Mouse (Mus musculus) hindbrain, postnatal 0 days (tissue): ENCODE data around the gene Gm20388. TPM values are rescaled to one million over a fixed set of nuclear protein-coding genes. Genes with fewer than 3 reads are reported as not detected.

Experiments used
- ATAC-seq: fragments of 200-750 bp; cut with Nextera tagmentation; 2 replicates; pipeline ENCODE4 v1.8.0; 2017; ENCODE audit warnings: mild to moderate bottlenecking, moderate TSS enrichment, moderate library complexity
- DNase-seq: peaks from one replicate; pipeline ENCODE4 v3.0.0-alpha.2; 2015; ENCODE audit warnings: low spot score
- H3K27ac ChIP-seq: fragments of 300-500 bp; sonication (generic); 2 replicates; pipeline ENCODE4 v1.5.1; 2014; ENCODE audit warnings: mild to moderate bottlenecking
- H3K27me3 ChIP-seq: fragments of 300-500 bp; sonication (generic); 2 replicates; pipeline ENCODE4 v1.6.1; 2014; ENCODE audit warnings: low read length, mixed read lengths; ENCODE audit not compliant: insufficient read depth
- H3K36me3 ChIP-seq: fragments of 300-500 bp; sonication (generic); 2 replicates; pipeline ENCODE4 v1.6.1; 2014; ENCODE audit warnings: low read length, mixed read lengths; ENCODE audit not compliant: insufficient read depth
- H3K4me1 ChIP-seq: fragments of 300-500 bp; sonication (generic); 2 replicates; pipeline ENCODE4 v1.6.1; 2014; ENCODE audit warnings: antibody characterized with exemption, low read length, mixed read lengths; ENCODE audit not compliant: insufficient read depth
- H3K4me2 ChIP-seq: fragments of 300-500 bp; sonication (generic); 2 replicates; pipeline ENCODE4 v1.6.1; 2014; ENCODE audit warnings: low read depth, mild to moderate bottlenecking, low read length, moderate library complexity, mixed read lengths
- H3K4me3 ChIP-seq: fragments of 300-500 bp; sonication (generic); 2 replicates; pipeline ENCODE4 v1.5.1; 2014; ENCODE audit warnings: low read length
- H3K9ac ChIP-seq: fragments of 300-500 bp; sonication (generic); replicated peaks from 2 replicates; pipeline ENCODE4 v1.6.1; 2014; ENCODE audit warnings: mild to moderate bottlenecking, low read length, moderate library complexity, mixed read lengths
- H3K9me3 ChIP-seq: fragments of 300-500 bp; sonication (generic); 2 replicates; pipeline ENCODE4 v1.6.1; 2016; ENCODE audit warnings: low read length, mixed read lengths
- CTCF ChIP-seq: IDR thresholded peaks from 2 replicates; pipeline ENCODE4 v1.5.1; 2016; ENCODE audit warnings: antibody characterized with exemption, control low read depth, low read depth
- WGBS: fragments of 180-500 bp; shearing (Covaris S2); extraction: QIAGEN DNeasy Blood & Tissue Kit; methylation state at CpG from one replicate; pipeline ENCODE4 v1.1.7; 2014; 5-methylcytosine and 5-hydroxymethylcytosine counted together
- polyA plus RNA-seq: library from polyadenylated mRNA; unstranded; fragments of >200 nt; fragmentation: Nextera tagmentation; extraction: Ambion mirVana; gene quantifications from 2 replicates; pipeline ENCODE4 v1.2.1, GENCODE M21; 2015
- total RNA-seq: library from RNA; depleted of rRNA; stranded (reverse); fragments of >200 nt; gene quantifications from 2 replicates; pipeline ENCODE4 v1.2.3, GENCODE M21; 2014

Gm20388 gene
- total and polyA plus RNA-seq, 2 experiments from 2014 or later = 71.3 TPM; not detected in 1

GRCm38 (mm10) chr8:123000311-123000710 is 3089.7 kb downstream of the Gm20388 start:
- ATAC-seq = no peak
- H3K4me1 ChIP-seq = no peaks in the 10 kb centered on the region
- H3K27me3 ChIP-seq = no peaks in the 10 kb centered on the region
- no peak overlapping the region for H3K9ac ChIP-seq
- 66% methylated on average over 2 of the region's 2 CpGs for WGBS
- no peaks in the 10 kb centered on the region for H3K9me3 ChIP-seq
- H3K36me3 ChIP-seq = no peaks in the 10 kb centered on the region
- no peak overlapping the region for H3K4me2 ChIP-seq
- no peak for DNase-seq
- no peak overlapping the region for H3K27ac ChIP-seq
- no peak overlapping the region for H3K4me3 ChIP-seq
- TF ChIP-seq CTCF = no peak

DNA sequence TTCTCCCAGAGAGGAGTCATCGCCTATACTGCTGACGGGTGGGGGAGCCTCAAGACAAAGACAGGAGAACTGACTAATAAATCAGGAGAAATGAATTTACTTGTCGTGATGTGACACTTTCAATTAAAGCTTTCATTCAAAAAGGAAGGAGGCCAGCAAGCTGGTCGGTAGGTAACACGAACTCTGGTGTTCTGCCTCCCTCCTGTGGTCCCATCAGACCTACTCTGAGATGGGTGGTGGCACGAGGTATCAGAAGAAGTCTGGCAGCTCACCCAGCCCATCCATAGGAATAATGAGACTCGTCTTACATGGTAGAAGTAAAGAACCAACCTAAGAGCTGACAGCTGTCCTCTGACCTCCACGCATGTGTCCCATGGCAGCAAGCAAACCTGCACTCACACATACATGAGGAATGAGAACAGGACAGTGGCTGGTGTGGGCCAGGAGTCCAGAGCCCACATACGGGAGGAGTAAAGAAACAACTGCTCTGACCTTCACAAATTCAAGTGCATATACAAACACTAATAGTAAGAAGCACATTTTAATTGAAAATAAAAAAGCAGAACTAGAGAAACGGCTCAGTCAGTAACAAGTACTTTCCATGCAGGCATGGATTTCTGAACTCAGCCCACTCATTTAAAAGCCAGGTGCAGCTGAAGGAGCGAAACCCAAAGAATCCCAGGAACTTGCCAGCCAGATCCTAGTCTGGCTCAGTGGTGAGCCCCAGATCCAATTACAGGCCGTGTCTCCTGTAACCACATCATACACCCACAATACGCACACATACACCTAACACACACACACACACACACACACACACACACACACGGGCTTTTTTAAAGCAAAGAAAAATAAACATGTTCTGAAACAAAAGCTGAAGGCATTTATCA is 3093.6 kb downstream of the Gm20388 start:
- DNase-seq (no peak), ATAC-seq (no peak)
- no peak overlapping the region for H3K4me3 ChIP-seq
- no peaks in the 10 kb centered on the region for H3K27me3 ChIP-seq
- no peaks in the 10 kb centered on the region for H3K36me3 ChIP-seq
- no peak overlapping the region for H3K4me2 ChIP-seq
- no peak for TF ChIP-seq CTCF
- no peak overlapping the region for H3K9ac ChIP-seq
- H3K9me3 ChIP-seq = no peaks in the 10 kb centered on the region
- H3K27ac ChIP-seq = no peak overlapping the region
- WGBS = 66% methylated on average over 14 of the region's 14 CpGs
- no peaks in the 10 kb centered on the region for H3K4me1 ChIP-seq

GRCm38 (mm10) chr8:123005328-123005727 is 3094.7 kb downstream of the Gm20388 start:
- 59% methylated on average over 3 of the region's 3 CpGs for WGBS
- no peak for TF ChIP-seq CTCF

GRCm38 (mm10) chr8:123005805-123006204 is 3095.2 kb downstream of the Gm20388 start:
- Histone ChIP-seq H3K9me3 (no peaks in the 10 kb centered on the region), H3K4me2 (no peak overlapping the region), H3K27ac (no peak overlapping the region), H3K27me3 (no peaks in the 10 kb centered on the region), H3K36me3 (no peaks in the 10 kb centered on the region), H3K4me3 (no peak overlapping the region), H3K4me1 (no peaks in the 10 kb centered on the region), H3K9ac (no peak overlapping the region)
- WGBS = 82% methylated on average over 5 of the region's 5 CpGs
- no peak for DNase-seq
- no peak for TF ChIP-seq CTCF
- ATAC-seq = no peak

More at GRCm38 (mm10) chr8:123005328-123005727, 3094.7 kb downstream of the Gm20388 start:
- ATAC-seq (no peak), DNase-seq (no peak)
- no peaks in the 10 kb centered on the region for H3K36me3 ChIP-seq
- H3K27me3 ChIP-seq = no peaks in the 10 kb centered on the region
- no peak overlapping the region for H3K9ac ChIP-seq
- H3K4me2 ChIP-seq = no peak overlapping the region
- no peaks in the 10 kb centered on the region for H3K4me1 ChIP-seq
- H3K4me3 ChIP-seq = no peak overlapping the region
- H3K9me3 ChIP-seq = no peaks in the 10 kb centered on the region
- H3K27ac ChIP-seq = no peak overlapping the region

GRCm38 (mm10) chr8:123011321-123011720 is 3100.7 kb downstream of the Gm20388 start:
- DNase-seq = no peak

DNA sequence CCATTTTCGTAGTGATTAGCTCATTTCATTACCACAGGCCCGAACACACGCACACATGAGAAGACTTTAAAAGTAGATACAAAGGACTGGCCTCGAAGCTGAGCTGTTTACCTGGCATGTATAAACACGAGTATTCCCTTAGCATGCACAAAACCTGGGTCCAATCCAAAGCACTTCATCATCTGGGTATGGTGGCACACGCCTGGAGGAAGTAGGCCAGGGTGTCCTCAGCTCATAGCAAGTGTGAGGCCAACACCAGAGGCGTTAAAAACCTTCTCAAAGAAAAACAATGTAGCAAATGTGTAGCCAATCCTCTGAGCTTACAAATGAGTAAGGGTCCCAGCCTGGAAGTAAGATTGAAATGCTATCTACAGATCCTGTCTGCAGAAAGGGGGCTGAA is 3103.8 kb downstream of the Gm20388 start:
- Histone ChIP-seq H3K36me3 (no peaks in the 10 kb centered on the region), H3K9ac (no peak overlapping the region), H3K9me3 (no peaks in the 10 kb centered on the region), H3K4me1 (peaks cover 6% of the 10 kb centered on the region), H3K4me3 (no peak overlapping the region), H3K27me3 (no peaks in the 10 kb centered on the region), H3K27ac (no peak overlapping the region), H3K4me2 (no peak overlapping the region)
- no peak for DNase-seq
- WGBS = 78% methylated on average over 7 of the region's 7 CpGs
- TF ChIP-seq CTCF = no peak
- ATAC-seq = no peak

More at GRCm38 (mm10) chr8:123011321-123011720, 3100.7 kb downstream of the Gm20388 start:
- Histone ChIP-seq H3K27ac (no peak overlapping the region), H3K36me3 (no peaks in the 10 kb centered on the region), H3K4me3 (no peak overlapping the region), H3K27me3 (no peaks in the 10 kb centered on the region), H3K9me3 (no peaks in the 10 kb centered on the region), H3K4me2 (no peak overlapping the region), H3K9ac (no peak overlapping the region), H3K4me1 (no peaks in the 10 kb centered on the region)
- no peak for TF ChIP-seq CTCF
- ATAC-seq = no peak

- 72% methylated on average over 3 of the region's 3 CpGs for WGBS
Observed at GRCm38 (mm10) chr8:123015074-123015473, 3104.4 kb downstream of the Gm20388 start.

More at GRCm38 (mm10) chr8:123015074-123015473, 3104.4 kb downstream of the Gm20388 start:
- no peak overlapping the region for H3K4me3 ChIP-seq
- H3K4me2 ChIP-seq = no peak overlapping the region
- peaks cover 6% of the 10 kb centered on the region for H3K4me1 ChIP-seq
- no peaks in the 10 kb centered on the region for H3K27me3 ChIP-seq
- H3K36me3 ChIP-seq = no peaks in the 10 kb centered on the region
- H3K27ac ChIP-seq = no peak overlapping the region
- no peaks in the 10 kb centered on the region for H3K9me3 ChIP-seq
- no peak overlapping the region for H3K9ac ChIP-seq
- no peak for ATAC-seq
- no peak for DNase-seq
- TF ChIP-seq CTCF = no peak
